Mouse (Mus musculus) heart, adult 2 months (tissue): Measurements from ENCODE around the gene 1190005I06Rik. TPM values are rescaled to one million over a fixed set of nuclear protein-coding genes. Genes with fewer than 3 reads are reported as not detected.

ENCODE experiments used
- DNase-seq, 2 experiments: peaks; one replicate each; pipeline ENCODE4 v3.0.0; 2021
- H3K27ac ChIP-seq: fragments of 200-600 bp; 2 replicates; pipeline ENCODE4 v1.8.1; 2022
- H3K27me3 ChIP-seq: fragments of 200-500 bp; 2 replicates; pipeline ENCODE4 v1.6.1; 2012; ENCODE audit warnings: mild to moderate bottlenecking, low read length, inconsistent platforms, mixed read lengths; ENCODE audit not compliant: control insufficient read depth, insufficient read depth
- H3K36me3 ChIP-seq: fragments of 200-500 bp; 2 replicates; pipeline ENCODE4 v1.6.1; 2012; ENCODE audit warnings: low read length, inconsistent platforms; ENCODE audit not compliant: control insufficient read depth, insufficient read depth
- H3K4me1 ChIP-seq: fragments of 200-500 bp; 2 replicates; pipeline ENCODE4 v1.6.1; 2011; ENCODE audit warnings: low read length; ENCODE audit not compliant: control insufficient read depth, insufficient read depth
- H3K4me3 ChIP-seq: fragments of 200-600 bp; 2 replicates; pipeline ENCODE4 v1.8.1; 2022
- H3K79me2 ChIP-seq: fragments of 200-500 bp; replicated peaks from 2 replicates; pipeline ENCODE4 v1.6.1; 2012; ENCODE audit warnings: mild to moderate bottlenecking, inconsistent platforms, low read length, moderate library complexity, mixed read lengths; ENCODE audit not compliant: control insufficient read depth, insufficient read depth
- H3K9ac ChIP-seq: fragments of 200-500 bp; 2 replicates; pipeline ENCODE4 v1.6.1; 2012; ENCODE audit warnings: low read depth, mild to moderate bottlenecking, control low read depth, inconsistent platforms, low read length, mixed read lengths
- CTCF ChIP-seq: fragments of 200-600 bp; IDR thresholded peaks from 2 replicates; pipeline ENCODE4 v1.8.1; 2022; ENCODE audit warnings: antibody characterized with exemption, mild to moderate bottlenecking, moderate library complexity
- EP300 ChIP-seq: fragments of 200-500 bp; IDR thresholded peaks from 2 replicates; pipeline ENCODE4 v1.6.1; 2011; ENCODE audit warnings: low read depth, low read length, control low read depth; ENCODE audit not compliant: insufficient read depth
- POLR2A ChIP-seq: fragments of 200-500 bp; IDR thresholded peaks from 2 replicates; pipeline ENCODE4 v1.6.1; 2011; ENCODE audit warnings: mild to moderate bottlenecking, low read depth, low read length, control low read depth; ENCODE audit not compliant: insufficient read depth
- WGBS: fragments of 180-500 bp; shearing (Covaris S2); methylation state at CpG from one replicate; pipeline ENCODE4 v1.1.7; 2018; 5-methylcytosine and 5-hydroxymethylcytosine counted together
- intact Hi-C: fragments of 180-260 bp; cut with DNase I; formaldehyde crosslinking; loops from one replicate; pipeline ENCODE4 v1.15.1; 2025
- polyA plus RNA-seq: library from polyadenylated mRNA; depleted of rRNA; stranded (reverse); fragments of >200 nt; gene quantifications from 2 replicates; pipeline ENCODE4 v1.2.3, GENCODE M21; 2012; rRNA removed
- total RNA-seq, 2 experiments: library from RNA; stranded (reverse); gene quantifications; 2 replicates each; pipeline ENCODE4 v1.2.3; 2021

Gene 1190005I06Rik
- total and polyA plus RNA-seq, 3 experiments: 3.9 to 6.0 (median 5.3) TPM

- TF ChIP-seq EP300 (no peak), CTCF (no peak), POLR2A (no peak)
- DNase-seq: no peak
- H3K79me2 ChIP-seq: no peaks in the 10 kb centered on the region
- H3K4me1 ChIP-seq: peaks cover 16% of the 10 kb centered on the region
- WGBS: 11% methylated on average over 8 of the region's 8 CpGs
- intact Hi-C loops: loop anchor here (2.0 kb wide), 1 partner anchor 21 kb away; no protein-coding TSS in a partner anchor
- H3K27me3 ChIP-seq: no peaks in the 10 kb centered on the region
- no peak overlapping the region for H3K9ac ChIP-seq
- H3K4me3 ChIP-seq: 0 out of 2 replicates have a peak overlapping the region, but pooled peaks have one; percentile 7
- H3K36me3 ChIP-seq: peaks cover 2% of the 10 kb centered on the region; the same call in 1 of the 2 replicates
- H3K27ac ChIP-seq: peak overlapping the region; percentile 73
Measured at GRCm38 (mm10) chr8:120563348-120563724, 84.1 kb downstream of the 1190005I06Rik start.

GRCm38 (mm10) chr8:120562680-120563347 lies 84.6 kb downstream of the 1190005I06Rik start:
- no peaks in the 10 kb centered on the region for H3K79me2 ChIP-seq
- WGBS: 89% methylated on average over 18 of the region's 18 CpGs
- no peaks in the 10 kb centered on the region for H3K27me3 ChIP-seq
- no peak for DNase-seq
- H3K4me3 ChIP-seq: no peak overlapping the region
- peaks cover 16% of the 10 kb centered on the region for H3K4me1 ChIP-seq
- no peak overlapping the region for H3K9ac ChIP-seq
- peak overlapping the region; percentile 73 for H3K27ac ChIP-seq
- TF ChIP-seq EP300: no peak
- no peak for TF ChIP-seq CTCF
- no peak for TF ChIP-seq POLR2A
- intact Hi-C loops: loop anchor here (2.0 kb wide), 1 partner anchor 20 kb away; no protein-coding TSS in a partner anchor
- peaks cover 2% of the 10 kb centered on the region; the same call in 1 of the 2 replicates for H3K36me3 ChIP-seq

- TF ChIP-seq CTCF: peak; percentile 61
- TF ChIP-seq EP300: no peak
- DNase-seq: no peak
- Histone ChIP-seq H3K27ac (no peak overlapping the region), H3K4me1 (peaks cover 16% of the 10 kb centered on the region), H3K27me3 (no peaks in the 10 kb centered on the region), H3K79me2 (no peaks in the 10 kb centered on the region; the same call in 1 of the 2 replicates), H3K9ac (no peak overlapping the region), H3K4me3 (no peak overlapping the region), H3K36me3 (peaks cover 2% of the 10 kb centered on the region; the same call in 1 of the 2 replicates)
- intact Hi-C loops: loop anchor here (2.0 kb wide), 1 partner anchor 19 kb away; no protein-coding TSS in a partner anchor
- 78% methylated on average over 22 of the region's 22 CpGs for WGBS
Measured at GRCm38 (mm10) chr8:120561539-120562435, 85.6 kb downstream of the 1190005I06Rik start.

- no peak overlapping the region for H3K4me3 ChIP-seq
- no peaks in the 10 kb centered on the region; the same call in 1 of the 2 replicates for H3K79me2 ChIP-seq
- H3K4me1 ChIP-seq: peaks cover 16% of the 10 kb centered on the region
- 88% methylated on average over 5 of the region's 5 CpGs for WGBS
- H3K27ac ChIP-seq: no peak overlapping the region
- no peak for TF ChIP-seq EP300
- no peak for TF ChIP-seq CTCF
- no peak for TF ChIP-seq POLR2A
- H3K36me3 ChIP-seq: peaks cover 2% of the 10 kb centered on the region; the same call in 1 of the 2 replicates
- H3K27me3 ChIP-seq: no peaks in the 10 kb centered on the region
- DNase-seq: no peak
- H3K9ac ChIP-seq: no peak overlapping the region
- intact Hi-C loops: no loop called here
Measured at GRCm38 (mm10) chr8:120560535-120560934, 86.9 kb downstream of the 1190005I06Rik start.

GRCm38 (mm10) chr8:120559654-120560053 lies 87.8 kb downstream of the 1190005I06Rik start:
- H3K36me3 ChIP-seq: peaks cover 2% of the 10 kb centered on the region; the same call in 1 of the 2 replicates
- no peak overlapping the region for H3K27ac ChIP-seq
- WGBS: 83% methylated on average over 11 of the region's 11 CpGs
- peaks cover 13% of the 10 kb centered on the region for H3K4me1 ChIP-seq
- no peak overlapping the region for H3K9ac ChIP-seq
- H3K79me2 ChIP-seq: no peaks in the 10 kb centered on the region; the same call in 1 of the 2 replicates
- TF ChIP-seq CTCF: no peak
- TF ChIP-seq POLR2A: no peak
- TF ChIP-seq EP300: no peak
- intact Hi-C loops: no loop called here
- no peaks in the 10 kb centered on the region for H3K27me3 ChIP-seq
- DNase-seq: no peak
- H3K4me3 ChIP-seq: no peak overlapping the region

Other genes starting within 250 kb of the 1190005I06Rik start
- gene Gins2, start 58.3 kb downstream of the 1190005I06Rik start, total RNA-seq: 1 to 10 TPM; 1.1 to 1.5 TPM
- 1.3 and 1.4 TPM in 2 replicates for gene Gins2, start 58.3 kb downstream of the 1190005I06Rik start, polyA plus RNA-seq
- gene Gm27021, start 20.4 kb upstream of the 1190005I06Rik start, total RNA-seq: not detected
- gene Gm27021, start 20.4 kb upstream of the 1190005I06Rik start, polyA plus RNA-seq: not detected in 2 replicates
- gene Cox4i1, start 20.6 kb upstream of the 1190005I06Rik start, total RNA-seq: 1,000 to 10,000 TPM; 4,113 to 4,965 TPM
- gene Cox4i1, start 20.6 kb upstream of the 1190005I06Rik start, polyA plus RNA-seq: 4,656 and 4,851 TPM in 2 replicates
- gene Emc8, start 20.9 kb upstream of the 1190005I06Rik start, total RNA-seq: 10 to 100 TPM; 42.2 to 46.3 TPM
- 34.1 and 36.9 TPM in 2 replicates for gene Emc8, start 20.9 kb upstream of the 1190005I06Rik start, polyA plus RNA-seq
- gene Irf8, start 88.7 kb upstream of the 1190005I06Rik start, total RNA-seq: 1 to 10 TPM; 3.6 to 3.8 TPM
- 4.2 and 4.9 TPM in 2 replicates for gene Irf8, start 88.7 kb upstream of the 1190005I06Rik start, polyA plus RNA-seq